Mouse (Mus musculus) CH12.LX (cell line): ENCODE data around the gene Cct8. TPM values are rescaled to one million over a fixed set of nuclear protein-coding genes. Genes with fewer than 3 reads are reported as not detected.

ENCODE experiments used
- DNase-seq: peaks from one replicate; pipeline ENCODE4 v3.0.0-alpha.2; 2013; ENCODE audit errors: extremely low read depth
- H3K27ac ChIP-seq: 2 replicates; pipeline ENCODE4 v1.5.1; 2012; ENCODE audit warnings: low read depth, mild to moderate bottlenecking, control low read depth, moderate library complexity; ENCODE audit not compliant: insufficient read depth
- H3K27me3 ChIP-seq: replicated peaks from 2 replicates; pipeline ENCODE3; 2012; ENCODE audit warnings: inconsistent platforms
- H3K36me3 ChIP-seq, 2 experiments: replicated peaks in 1 of 2; 2 replicates each; pipeline versions ENCODE3 to v1.6.1; 2012; ENCODE audit warnings: inconsistent platforms in 1 of 2, low read length in 1 of 2, mild to moderate bottlenecking in 1 of 2, mixed read lengths in 1 of 2, moderate library complexity in 1 of 2; ENCODE audit not compliant: control insufficient read depth in 1 of 2, insufficient read depth in 1 of 2
- H3K4me1 ChIP-seq, 2 experiments: 2 replicates each; pipeline ENCODE4 v1.6.1; 2012; ENCODE audit warnings: inconsistent platforms in 1 of 2, moderate library complexity in 1 of 2; ENCODE audit not compliant: insufficient read depth in 2 of 2, control insufficient read depth in 1 of 2
- H3K4me2 ChIP-seq: 2 replicates; pipeline ENCODE4 v1.6.1; 2012; ENCODE audit warnings: low read depth, mild to moderate bottlenecking, control low read depth; ENCODE audit not compliant: poor library complexity, insufficient read depth, severe bottlenecking
- H3K4me3 ChIP-seq, 3 experiments: fragments of 150-350 bp in 1 of 3; sonication (generic) in 1 of 3; replicated peaks in 1 of 3; 2 replicates each; pipeline versions ENCODE3 to v1.5.1; 2011 to 2012; ENCODE audit warnings: low read depth in 2 of 3, low read length in 2 of 3, mild to moderate bottlenecking in 2 of 3, moderate library complexity in 2 of 3, control low read depth in 1 of 3, improper control_type of control experiment in 1 of 3, inconsistent platforms in 1 of 3, mixed read lengths in 1 of 3; ENCODE audit not compliant: poor library complexity in 1 of 3
- H3K79me2 ChIP-seq: replicated peaks from 2 replicates; pipeline ENCODE4 v1.6.1; 2012; ENCODE audit warnings: mild to moderate bottlenecking, moderate library complexity; ENCODE audit not compliant: control insufficient read depth, poor library complexity, insufficient read depth, severe bottlenecking; ENCODE audit errors: extremely low read depth
- H3K9ac ChIP-seq: 2 replicates; pipeline ENCODE4 v1.6.1; 2012; ENCODE audit warnings: low read depth, mild to moderate bottlenecking, control low read depth, moderate library complexity; ENCODE audit not compliant: insufficient read depth
- H3K9me3 ChIP-seq: replicated peaks from 2 replicates; pipeline ENCODE3; 2012; ENCODE audit warnings: low read length, inconsistent platforms, mixed read lengths
- BHLHE40 ChIP-seq: IDR thresholded peaks from 2 replicates; pipeline ENCODE4 v1.6.1; 2011; ENCODE audit warnings: mild to moderate bottlenecking, low read depth, low read length, improper control_type of control experiment
- CHD2 ChIP-seq: IDR thresholded peaks from 2 replicates; pipeline ENCODE4 v1.6.1; 2011; ENCODE audit warnings: low read length, improper control_type of control experiment
- E2F4 ChIP-seq: IDR thresholded peaks from 2 replicates; pipeline ENCODE4 v1.6.1; 2011; ENCODE audit warnings: low read depth, low read length, improper control_type of control experiment; ENCODE audit not compliant: insufficient replicate concordance
- EP300 ChIP-seq: IDR thresholded peaks from 2 replicates; pipeline ENCODE4 v1.6.1; 2011; ENCODE audit warnings: low read length, improper control_type of control experiment
- GABPA ChIP-seq: IDR thresholded peaks from 2 replicates; pipeline ENCODE4 v1.6.1; 2012; ENCODE audit warnings: low read depth, low read length, improper control_type of control experiment, inconsistent platforms; ENCODE audit not compliant: insufficient replicate concordance
- IRF4 ChIP-seq: IDR thresholded peaks from 2 replicates; pipeline ENCODE4 v1.6.1; 2014; ENCODE audit warnings: low read depth, mild to moderate bottlenecking, inconsistent platforms, low read length, improper control_type of control experiment
- JUN ChIP-seq: IDR thresholded peaks from 2 replicates; pipeline ENCODE4 v1.6.1; 2011; ENCODE audit warnings: low read depth, mild to moderate bottlenecking, low read length, improper control_type of control experiment, moderate library complexity; ENCODE audit not compliant: insufficient read depth
- KAT2A ChIP-seq: IDR thresholded peaks from 2 replicates; pipeline ENCODE4 v1.6.1; 2012; ENCODE audit warnings: low read length, improper control_type of control experiment, inconsistent platforms; ENCODE audit not compliant: insufficient replicate concordance
- MAX ChIP-seq: IDR thresholded peaks from 2 replicates; pipeline ENCODE4 v1.6.1; 2011; ENCODE audit warnings: low read length, improper control_type of control experiment
- MAZ ChIP-seq: IDR thresholded peaks from 2 replicates; pipeline ENCODE4 v1.6.1; 2012; ENCODE audit warnings: low read depth, mild to moderate bottlenecking, inconsistent platforms, low read length, improper control_type of control experiment, moderate library complexity
- MEF2A ChIP-seq: IDR thresholded peaks from 2 replicates; pipeline ENCODE4 v1.6.1; 2014; ENCODE audit warnings: low read depth, mild to moderate bottlenecking, inconsistent platforms, low read length, improper control_type of control experiment, borderline replicate concordance
- MXI1 ChIP-seq: IDR thresholded peaks from 2 replicates; pipeline ENCODE4 v1.6.1; 2011; ENCODE audit warnings: mild to moderate bottlenecking, low read depth, low read length, improper control_type of control experiment
- MYC ChIP-seq: IDR thresholded peaks from 2 replicates; pipeline ENCODE4 v1.6.1; 2011; ENCODE audit warnings: low read depth, mild to moderate bottlenecking, improper control_type of control experiment, low read length
- POLR2A ChIP-seq: IDR thresholded peaks from 2 replicates; pipeline ENCODE4 v1.6.1; 2011; ENCODE audit warnings: low read depth, mild to moderate bottlenecking, improper control_type of control experiment, low read length
- POLR2AphosphoS2 ChIP-seq: IDR thresholded peaks from 2 replicates; pipeline ENCODE4 v1.6.1; 2011; ENCODE audit warnings: low read depth, low read length, improper control_type of control experiment
- RAD21 ChIP-seq: IDR thresholded peaks from 2 replicates; pipeline ENCODE4 v1.6.1; 2011; ENCODE audit warnings: low read depth, mild to moderate bottlenecking, low read length, improper control_type of control experiment, moderate library complexity
- TCF12 ChIP-seq: IDR thresholded peaks from 2 replicates; pipeline ENCODE4 v1.6.1; 2014; ENCODE audit warnings: low read depth, mild to moderate bottlenecking, inconsistent platforms, low read length, improper control_type of control experiment
- UBTF ChIP-seq: IDR thresholded peaks from 2 replicates; pipeline ENCODE4 v1.6.1; 2012; ENCODE audit warnings: low read depth, mild to moderate bottlenecking, inconsistent platforms, low read length, improper control_type of control experiment, moderate library complexity
- ZKSCAN1 ChIP-seq: IDR thresholded peaks from 2 replicates; pipeline ENCODE4 v1.6.1; 2012; ENCODE audit warnings: low read depth, inconsistent platforms, low read length, improper control_type of control experiment, borderline replicate concordance
- ZMIZ1 ChIP-seq: IDR thresholded peaks from 2 replicates; pipeline ENCODE4 v1.6.1; 2012; ENCODE audit warnings: low read depth, mild to moderate bottlenecking, inconsistent platforms, low read length, improper control_type of control experiment
- ZNF384 ChIP-seq: IDR thresholded peaks from 2 replicates; pipeline ENCODE4 v1.6.1; 2012; ENCODE audit warnings: low read depth, low read length, improper control_type of control experiment, inconsistent platforms
- dilution Hi-C: fragments of 300-500 bp; cut with MboI; formaldehyde crosslinking; loops from 2 replicates; pipeline ENCODE4 v1.14.3; 2020; ENCODE audit warnings: low sequenced_read_pairs; ENCODE audit not compliant: extremely low pct_unique_long_range_greater_than_20kb, extremely low pct_ligation_motif_present
- in situ Hi-C: fragments of 300-500 bp; cut with MboI; formaldehyde crosslinking; loops from 3 replicates; pipeline ENCODE4 v1.14.3; 2019; ENCODE audit warnings: low sequenced_read_pairs, low pct_ligation_motif_present, low pct_unique_long_range_greater_than_20kb, mixed read lengths
- polyA plus RNA-seq: library from polyadenylated mRNA; unstranded; fragments of >175 nt; gene quantifications from 2 replicates; pipeline ENCODE4 v1.2.1, GENCODE M21; 2012; ENCODE audit warnings: low read depth; ENCODE audit not compliant: insufficient read length
- total RNA-seq, 2 experiments: library from RNA; depleted of rRNA; stranded (reverse); fragments of 300-350 nt in 1 of 2; fragments of >200 nt in 1 of 2; gene quantifications; 2 replicates each; pipeline ENCODE4 v1.2.3; 2012 to 2014

Gene Cct8
- total and polyA plus RNA-seq, 3 experiments = 350 to 1,169 (median 863) TPM

DNA sequence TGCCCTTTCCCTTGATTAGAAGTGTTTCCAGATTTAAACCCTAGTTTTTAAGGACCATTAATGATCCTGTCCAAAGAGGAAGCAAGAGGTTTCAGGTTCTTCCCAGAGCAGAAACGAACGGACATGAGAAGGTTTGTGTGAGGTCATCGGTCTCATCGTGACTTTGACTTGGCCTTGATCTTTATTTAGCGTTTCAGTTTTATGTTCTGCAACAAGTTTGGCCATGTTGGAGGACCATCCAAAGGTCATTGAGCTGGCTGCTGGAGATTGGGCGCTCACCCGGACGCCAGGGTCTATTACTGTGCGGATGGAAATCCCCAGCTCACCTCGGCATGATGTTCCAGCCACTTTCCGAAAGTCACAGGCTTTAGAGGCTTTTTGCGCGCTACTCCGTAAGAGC is 16.7 kb upstream of the Cct8 start:
- Histone ChIP-seq H3K4me2 (no peak overlapping the region), H3K27me3 (no peaks in the 10 kb centered on the region), H3K4me1 (peaks cover 3 to 5% of the 10 kb centered on the region in 2 experiments), H3K36me3 (peaks cover 0 to 3% of the 10 kb centered on the region in 2 experiments), H3K9ac (no peak overlapping the region), H3K79me2 (no peaks in the 10 kb centered on the region), H3K9me3 (no peaks in the 10 kb centered on the region), H3K27ac (no peak overlapping the region), H3K4me3 (no peak overlapping the region)
- DNase-seq = no peak
- no peak for TF ChIP-seq GABPA
- TF ChIP-seq ZKSCAN1 = no peak
- no peak for TF ChIP-seq MXI1
- TF ChIP-seq POLR2A = no peak
- no peak for TF ChIP-seq MAX
- no peak for TF ChIP-seq CHD2
- TF ChIP-seq IRF4 = peak; percentile 17; the same call in 1 of the 2 replicates
- no peak for TF ChIP-seq MEF2A
- dilution Hi-C loops = no loop called here
- in situ Hi-C loops = no loop called here

DNA sequence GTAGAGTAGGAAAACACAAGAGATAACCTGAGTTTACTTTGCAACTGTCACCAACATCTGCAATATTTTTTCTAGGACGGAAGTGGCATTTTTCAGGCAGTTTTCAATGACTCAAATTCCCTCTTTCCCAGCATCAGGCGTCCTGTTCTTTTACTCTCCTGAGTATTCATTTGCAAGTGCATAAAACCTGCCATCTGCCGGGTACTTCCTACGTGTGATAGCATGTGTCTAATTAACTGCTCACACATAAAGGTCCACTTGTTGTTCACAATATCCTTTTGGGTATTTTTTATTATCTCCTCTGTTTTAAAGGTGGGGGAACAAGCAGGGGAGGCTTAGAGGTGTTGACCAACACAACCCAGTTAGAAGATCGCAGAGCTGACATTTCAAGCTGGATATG is 16.0 kb upstream of the Cct8 start:
- H3K36me3 ChIP-seq = peaks cover 0 to 3% of the 10 kb centered on the region in 2 experiments
- peaks cover 7 to 8% of the 10 kb centered on the region in 2 experiments for H3K4me1 ChIP-seq
- H3K27ac ChIP-seq = no peak overlapping the region
- H3K4me2 ChIP-seq = no peak overlapping the region
- H3K27me3 ChIP-seq = no peaks in the 10 kb centered on the region
- H3K79me2 ChIP-seq = no peaks in the 10 kb centered on the region
- no peak for DNase-seq
- no peak overlapping the region for H3K9ac ChIP-seq
- no peaks in the 10 kb centered on the region for H3K9me3 ChIP-seq
- in situ Hi-C loops (no loop called here), dilution Hi-C loops (no loop called here)
- H3K4me3 ChIP-seq = no peak overlapping the region
- TF ChIP-seq UBTF (no peak), JUN (no peak), ZNF384 (no peak), EP300 (no peak), RAD21 (no peak), CHD2 (no peak), E2F4 (no peak), ZMIZ1 (no peak), MAZ (no peak), MXI1 (no peak), TCF12 (no peak), KAT2A (no peak), GABPA (no peak), MEF2A (no peak), POLR2AphosphoS2 (no peak), BHLHE40 (no peak), MYC (no peak)
- TF ChIP-seq, all 38 proteins: peak for 0
